Mouse (Mus musculus): Measurements from ENCODE around the gene Ror2. TPM values are rescaled to one million over a fixed set of nuclear protein-coding genes. Genes with fewer than 3 reads are reported as not detected.
A peak's percentile ranks its signal among the peaks of the same experiment; 100 is the strongest.
"Not testable (repeated sequence)": the region's sequence is repeated elsewhere in the genome, so short reads cannot be mapped to it uniquely, and the experiment has no call there.

Ror2 gene
- polyA plus RNA-seq (2016; fragmentation: Nextera tagmentation; extraction: Ambion mirVana), result 28.3 and 30.7 TPM in 2 replicates

- WGBS, result under 1% methylated on average over 68 of the region's 68 CpGs
- Histone ChIP-seq H3K27me3 (replicated peaks) (no peaks in the 10 kb centered on the region; the same call in 1 of the 2 replicates), H3K27ac (ENCODE audit: poor library complexity, severe bottlenecking) (peak within 1 kb of the TSS; percentile 75), H3K4me2 (peak within 1 kb of the TSS; percentile 77), H3K9ac (peak within 1 kb of the TSS; percentile 96), H3K36me3 (no peaks in the 10 kb centered on the region), H3K4me1 (replicated peaks) (peaks cover 43% of the 10 kb centered on the region), H3K4me3 (peak within 1 kb of the TSS; percentile 87), H3K9me3 (replicated peaks) (no peaks in the 10 kb centered on the region)
- ATAC-seq (ENCODE audit: insufficient number of reproducible peaks, low FRiP score), result peak; percentile 84
These were observed at the start of gene Ror2 for GRCm38 (mm10) chr13:53285756-53286361. TSS of gene Ror2 (minus strand) at chr13:53286124.

DNA sequence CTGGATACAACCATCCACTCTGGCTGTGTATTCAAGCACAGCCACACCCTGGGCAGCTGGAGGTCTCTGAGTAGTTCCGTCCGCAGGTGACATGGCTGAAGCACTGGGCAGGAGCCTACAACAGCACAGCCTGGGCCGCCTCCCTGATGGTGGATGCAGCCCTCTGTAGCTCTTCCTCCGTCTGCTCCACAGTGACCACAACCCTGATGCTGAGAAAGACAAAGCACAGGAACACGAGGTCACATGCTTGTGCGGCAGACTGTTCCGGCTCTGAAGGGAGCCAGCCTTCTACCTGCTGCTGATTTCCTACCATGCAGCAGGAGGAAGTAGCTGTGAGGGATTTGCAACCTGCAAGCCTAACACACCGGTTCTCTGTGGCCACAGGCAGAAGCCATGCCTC is 47.8 kb upstream of the Ror2 start:
- no peak overlapping the region for H3K9ac ChIP-seq
- H3K27me3 ChIP-seq (replicated peaks), result no peaks in the 10 kb centered on the region
- ATAC-seq (ENCODE audit: insufficient number of reproducible peaks, low FRiP score), result no peak
- H3K36me3 ChIP-seq, result peaks cover 69% of the 10 kb centered on the region
- WGBS, result 90% methylated on average over 8 of the region's 8 CpGs
- no peaks in the 10 kb centered on the region for H3K9me3 ChIP-seq (replicated peaks)
- H3K4me3 ChIP-seq, result no peak overlapping the region
- H3K4me2 ChIP-seq, result no peak overlapping the region
- no peaks in the 10 kb centered on the region for H3K4me1 ChIP-seq (replicated peaks)
- H3K27ac ChIP-seq (ENCODE audit: poor library complexity, severe bottlenecking), result no peak overlapping the region

DNA sequence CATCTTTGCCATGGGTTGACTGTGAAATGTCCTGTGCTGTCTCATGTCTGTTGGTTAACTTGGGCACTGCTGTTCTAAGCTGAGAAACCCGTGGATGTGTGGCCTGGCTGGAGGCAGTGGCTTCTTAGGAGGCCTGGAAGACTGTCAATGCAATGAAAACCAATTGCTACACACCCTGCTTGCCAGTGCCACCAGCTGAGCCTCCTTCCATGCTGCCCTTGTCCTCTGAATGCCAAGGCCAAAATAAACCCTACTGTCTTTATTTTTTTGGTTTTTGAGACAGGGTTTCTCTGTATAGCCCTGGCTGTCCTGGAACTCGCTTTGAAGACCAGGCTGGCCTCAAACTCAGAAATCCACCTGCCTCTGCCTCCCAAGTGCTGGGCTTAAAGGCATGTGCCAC is 44.3 kb upstream of the Ror2 start:
- Histone ChIP-seq H3K4me1 (replicated peaks) (no peaks in the 10 kb centered on the region), H3K36me3 (peaks cover 35% of the 10 kb centered on the region), H3K4me3 (no peak overlapping the region), H3K9me3 (replicated peaks) (no peaks in the 10 kb centered on the region), H3K27me3 (replicated peaks) (no peaks in the 10 kb centered on the region), H3K4me2 (no peak overlapping the region), H3K9ac (no peak overlapping the region), H3K27ac (ENCODE audit: poor library complexity, severe bottlenecking) (no peak overlapping the region)
- ATAC-seq (ENCODE audit: insufficient number of reproducible peaks, low FRiP score), result no peak
- WGBS, result 83% methylated on average over 2 of the region's 2 CpGs

DNA sequence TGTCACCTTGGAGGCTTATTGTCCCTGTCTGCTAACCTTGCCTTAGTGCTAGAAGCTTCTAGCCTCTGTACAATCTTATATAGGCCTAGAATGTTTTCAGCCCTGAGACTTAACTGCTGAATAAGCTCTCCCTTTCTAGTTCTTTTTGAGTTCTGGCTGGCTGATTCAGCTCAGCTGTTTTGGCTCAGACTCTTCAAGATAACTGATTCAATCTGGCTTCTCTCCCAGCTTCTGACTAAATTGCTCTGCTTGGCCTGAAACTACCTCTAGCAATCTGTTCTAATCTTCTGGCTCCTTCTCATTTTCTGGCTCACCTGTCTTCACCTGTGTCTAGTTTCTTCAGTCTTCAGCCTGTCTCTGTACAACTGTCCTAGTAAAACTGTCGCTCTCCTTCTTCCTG is 39.6 kb upstream of the Ror2 start:
- Histone ChIP-seq H3K4me3 (no peak overlapping the region), H3K4me1 (replicated peaks) (no peaks in the 10 kb centered on the region), H3K9ac (no peak overlapping the region), H3K36me3 (no peaks in the 10 kb centered on the region), H3K9me3 (replicated peaks) (peaks cover 4% of the 10 kb centered on the region; the same call in 1 of the 2 replicates), H3K4me2 (no peak overlapping the region), H3K27me3 (replicated peaks) (no peaks in the 10 kb centered on the region), H3K27ac (ENCODE audit: poor library complexity, severe bottlenecking) (no peak overlapping the region)
- ATAC-seq (ENCODE audit: insufficient number of reproducible peaks, low FRiP score), result no peak
- WGBS, result 83% methylated on average over 1 of the region's 1 CpGs

DNA sequence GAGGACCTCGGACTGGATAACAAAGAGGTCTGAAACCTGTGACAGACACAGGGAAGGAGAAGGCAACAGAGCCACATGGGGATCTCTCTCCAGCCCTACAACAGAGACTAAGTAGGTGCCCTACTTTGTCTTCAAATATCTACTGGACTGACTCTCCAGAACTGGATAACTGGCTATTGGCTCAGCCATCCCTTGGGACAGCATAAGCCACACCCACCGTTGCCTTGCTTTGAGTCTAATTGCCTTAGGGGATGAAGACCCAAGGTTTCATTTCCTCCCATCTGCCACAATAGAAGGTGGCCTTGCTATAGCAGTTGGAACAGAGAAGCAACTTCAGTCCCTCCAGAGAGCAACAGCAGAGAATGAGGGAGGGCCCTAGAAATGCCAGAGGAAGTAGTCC is 37.7 kb upstream of the Ror2 start:
- H3K4me3 ChIP-seq, result no peak overlapping the region
- no peaks in the 10 kb centered on the region for H3K27me3 ChIP-seq (replicated peaks)
- H3K4me2 ChIP-seq, result no peak overlapping the region
- no peak overlapping the region for H3K9ac ChIP-seq
- H3K4me1 ChIP-seq (replicated peaks), result no peaks in the 10 kb centered on the region
- H3K36me3 ChIP-seq, result no peaks in the 10 kb centered on the region
- no peak for ATAC-seq (ENCODE audit: insufficient number of reproducible peaks, low FRiP score)
- peaks cover 12% of the 10 kb centered on the region; the same call in 1 of the 2 replicates for H3K9me3 ChIP-seq (replicated peaks)
- no peak overlapping the region for H3K27ac ChIP-seq (ENCODE audit: poor library complexity, severe bottlenecking)
- WGBS, result 79% methylated on average over 2 of the region's 2 CpGs

DNA sequence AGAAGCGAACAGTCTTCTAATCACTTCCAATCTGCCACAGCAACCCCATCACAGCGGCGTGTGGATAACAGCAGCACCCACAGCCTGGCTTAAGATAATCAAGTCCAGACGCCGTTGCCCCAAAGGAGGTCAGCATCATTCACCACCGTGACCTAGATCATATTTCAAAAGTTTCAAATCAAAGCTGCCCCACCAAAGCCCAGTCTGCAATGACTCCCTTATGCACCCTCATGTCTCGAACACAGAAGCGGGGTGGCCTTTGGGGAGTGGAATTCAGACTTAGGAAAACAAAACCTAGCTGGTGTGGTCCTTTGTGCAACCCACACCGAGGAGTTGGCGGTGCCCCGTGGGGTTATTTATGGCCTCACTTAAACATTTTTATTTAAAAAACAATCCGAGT is 35.0 kb upstream of the Ror2 start:
- Histone ChIP-seq H3K9me3 (replicated peaks) (peaks cover 12% of the 10 kb centered on the region; the same call in 1 of the 2 replicates), H3K4me2 (no peak overlapping the region), H3K27ac (ENCODE audit: poor library complexity, severe bottlenecking) (no peak overlapping the region), H3K9ac (no peak overlapping the region), H3K27me3 (replicated peaks) (no peaks in the 10 kb centered on the region), H3K4me3 (no peak overlapping the region), H3K36me3 (no peaks in the 10 kb centered on the region), H3K4me1 (replicated peaks) (no peaks in the 10 kb centered on the region)
- WGBS, result 73% methylated on average over 12 of the region's 12 CpGs
- ATAC-seq (ENCODE audit: insufficient number of reproducible peaks, low FRiP score), result no peak

- no peak for ATAC-seq (ENCODE audit: insufficient number of reproducible peaks, low FRiP score)
- Histone ChIP-seq H3K27me3 (replicated peaks) (no peaks in the 10 kb centered on the region), H3K9me3 (replicated peaks) (0 out of 2 replicates have a peak, but pooled peaks cover 8% of the 10 kb centered on the region), H3K4me3 (no peak overlapping the region), H3K4me2 (no peak overlapping the region), H3K36me3 (no peaks in the 10 kb centered on the region), H3K4me1 (replicated peaks) (no peaks in the 10 kb centered on the region; the same call in 1 of the 2 replicates), H3K27ac (ENCODE audit: poor library complexity, severe bottlenecking) (no peak overlapping the region), H3K9ac (no peak overlapping the region)
- 58% methylated on average over 11 of the region's 11 CpGs for WGBS
These were observed 30.8 kb upstream of the Ror2 start for GRCm38 (mm10) chr13:53316515-53317295.

DNA sequence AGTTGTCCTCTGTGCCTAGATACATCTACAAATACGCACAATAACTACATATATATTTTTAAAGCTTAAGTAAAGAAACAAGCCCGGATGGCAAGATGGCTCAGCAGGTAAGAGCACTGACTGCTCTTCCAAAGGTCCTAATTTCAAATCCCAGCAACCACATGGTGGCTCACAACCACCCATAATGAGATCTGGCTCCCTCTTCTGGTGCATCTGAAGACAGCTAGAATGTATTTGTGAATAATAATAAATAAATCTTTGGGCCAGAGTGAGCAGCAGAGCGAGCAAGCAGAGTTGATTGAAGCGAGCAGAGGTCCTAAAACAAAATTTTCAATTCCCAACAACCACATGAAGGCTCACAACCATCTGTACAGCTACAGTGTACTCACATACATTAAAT is 29.8 kb upstream of the Ror2 start:
- WGBS, result 68% methylated on average over 4 of the region's 4 CpGs
- not testable (repeated sequence) for H3K36me3 ChIP-seq; H3K4me3 ChIP-seq; H3K9me3 ChIP-seq (replicated peaks); H3K27me3 ChIP-seq (replicated peaks); H3K9ac ChIP-seq; ATAC-seq (ENCODE audit: insufficient number of reproducible peaks, low FRiP score); H3K4me2 ChIP-seq; H3K27ac ChIP-seq (ENCODE audit: poor library complexity, severe bottlenecking); H3K4me1 ChIP-seq (replicated peaks)

- Histone ChIP-seq H3K36me3 (no peaks in the 10 kb centered on the region), H3K9me3 (replicated peaks) (no peaks in the 10 kb centered on the region), H3K4me1 (replicated peaks) (peaks cover 5% of the 10 kb centered on the region; the same call in 1 of the 2 replicates), H3K4me2 (no peak overlapping the region), H3K27me3 (replicated peaks) (no peaks in the 10 kb centered on the region), H3K9ac (no peak overlapping the region), H3K27ac (ENCODE audit: poor library complexity, severe bottlenecking) (no peak overlapping the region), H3K4me3 (no peak overlapping the region)
- no peak for ATAC-seq (ENCODE audit: insufficient number of reproducible peaks, low FRiP score)
- 82% methylated on average over 5 of the region's 5 CpGs for WGBS
These were observed 24.5 kb upstream of the Ror2 start for GRCm38 (mm10) chr13:53310442-53310841.

GRCm38 (mm10) chr13:53309661-53310160 is 23.8 kb upstream of the Ror2 start:
- WGBS, result 7% methylated on average over 15 of the region's 15 CpGs
- Histone ChIP-seq H3K27me3 (replicated peaks) (no peaks in the 10 kb centered on the region), H3K4me2 (peak overlapping the region; percentile 64), H3K4me1 (replicated peaks) (peaks cover 5% of the 10 kb centered on the region; the same call in 1 of the 2 replicates), H3K9me3 (replicated peaks) (no peaks in the 10 kb centered on the region), H3K4me3 (peak overlapping the region; percentile 31), H3K36me3 (no peaks in the 10 kb centered on the region), H3K9ac (peak overlapping the region; percentile 44), H3K27ac (ENCODE audit: poor library complexity, severe bottlenecking) (no peak overlapping the region)
- no peak for ATAC-seq (ENCODE audit: insufficient number of reproducible peaks, low FRiP score)

GRCm38 (mm10) chr13:53309148-53309547 is 23.2 kb upstream of the Ror2 start:
- no peak overlapping the region for H3K27ac ChIP-seq (ENCODE audit: poor library complexity, severe bottlenecking)
- 48% methylated on average over 9 of the region's 9 CpGs for WGBS
- no peak for ATAC-seq (ENCODE audit: insufficient number of reproducible peaks, low FRiP score)

More at GRCm38 (mm10) chr13:53309148-53309547, 23.2 kb upstream of the Ror2 start:
- Histone ChIP-seq H3K4me3 (no peak overlapping the region), H3K4me2 (peak overlapping the region; percentile 42), H3K9ac (no peak overlapping the region), H3K9me3 (replicated peaks) (no peaks in the 10 kb centered on the region), H3K36me3 (no peaks in the 10 kb centered on the region), H3K4me1 (replicated peaks) (peaks cover 5% of the 10 kb centered on the region; the same call in 1 of the 2 replicates), H3K27me3 (replicated peaks) (no peaks in the 10 kb centered on the region)

All from heart, embryonic 12.5 days (tissue).